Mouse (Mus musculus) left cerebral cortex, postnatal 36 days (tissue): ENCODE measurements around the gene Lifr. TPM values are rescaled to one million over a fixed set of nuclear protein-coding genes. Genes with fewer than 3 reads are reported as not detected.

ENCODE experiments used
- DNase-seq, 2 experiments: peaks; one replicate each; pipeline ENCODE4 v3.0.0; 2021 to 2022; ENCODE audit warnings: low spot score in 2 of 2, mixed read lengths in 1 of 2
- intact Hi-C: fragments of 180-260 bp; cut with DNase I; formaldehyde crosslinking; loops from one replicate; pipeline ENCODE4 v1.15.1; 2025
- total RNA-seq, 2 experiments: library from RNA; stranded (reverse); gene quantifications; 2 replicates each; pipeline ENCODE4 v1.2.3; 2021

The Lifr gene
- total RNA-seq, 2 experiments from 2014 or later = 47.1 to 49.9 TPM

DNA sequence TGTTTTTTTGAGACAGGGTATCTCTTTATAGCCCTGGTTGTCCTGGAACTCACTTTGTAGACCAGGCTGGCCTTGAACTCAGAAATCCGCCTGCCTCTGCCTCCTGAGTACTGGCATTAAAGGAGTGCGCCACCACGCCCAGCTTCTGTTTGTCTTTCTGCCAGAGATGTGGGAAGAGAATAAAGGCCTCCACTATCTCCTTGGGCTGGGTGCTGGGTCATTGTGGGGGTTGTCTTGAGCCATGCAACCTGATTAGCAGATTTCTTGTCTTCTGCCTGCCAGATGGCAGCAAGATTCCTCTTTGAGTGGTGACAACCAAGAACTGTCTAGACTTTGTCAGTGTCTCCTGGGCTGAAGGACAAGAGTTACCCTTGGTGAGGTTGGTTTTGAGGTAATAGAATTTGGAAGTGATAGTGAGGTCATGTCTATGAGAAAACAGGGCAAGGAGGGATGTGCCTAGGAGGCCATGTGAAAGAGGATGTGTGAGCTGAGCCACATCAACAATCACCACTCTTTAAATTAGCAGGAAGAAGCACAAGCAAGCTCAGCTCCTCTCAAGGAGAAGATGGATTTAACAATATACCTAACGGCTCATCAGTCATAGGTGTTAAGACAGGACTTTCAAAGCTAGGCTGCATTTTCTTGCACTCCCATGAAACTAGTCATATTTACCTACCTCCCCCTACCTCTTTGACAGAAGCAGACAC, 10.6 kb upstream of the Lifr start:
- no peak for DNase-seq
- intact Hi-C loops = no loop called here

GRCm38 (mm10) chr15:7080916-7081626, 9.3 kb upstream of the Lifr start:
- intact Hi-C loops = no loop called here
- no peak for DNase-seq

DNA sequence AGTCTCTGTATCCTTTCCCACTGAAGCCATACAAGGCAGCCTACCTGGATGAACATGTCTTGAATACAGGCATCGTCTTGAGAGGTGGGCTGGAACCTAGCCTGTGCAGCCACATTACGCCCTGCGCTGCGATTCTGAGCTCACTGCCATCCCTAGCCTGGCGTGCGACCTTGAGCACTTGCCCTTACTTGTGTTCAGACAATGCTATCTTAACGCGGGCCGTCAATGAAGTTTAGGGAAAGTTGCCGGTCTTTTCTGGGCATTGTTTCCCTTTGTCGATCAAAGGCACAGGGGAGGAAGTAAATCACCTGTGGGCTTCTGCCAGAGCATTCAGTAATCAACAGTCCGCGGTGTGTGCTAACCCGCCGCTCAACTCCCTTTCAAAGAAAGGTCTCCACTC, 8.6 kb upstream of the Lifr start:
- no peak for DNase-seq
- intact Hi-C loops = no loop called here

DNA sequence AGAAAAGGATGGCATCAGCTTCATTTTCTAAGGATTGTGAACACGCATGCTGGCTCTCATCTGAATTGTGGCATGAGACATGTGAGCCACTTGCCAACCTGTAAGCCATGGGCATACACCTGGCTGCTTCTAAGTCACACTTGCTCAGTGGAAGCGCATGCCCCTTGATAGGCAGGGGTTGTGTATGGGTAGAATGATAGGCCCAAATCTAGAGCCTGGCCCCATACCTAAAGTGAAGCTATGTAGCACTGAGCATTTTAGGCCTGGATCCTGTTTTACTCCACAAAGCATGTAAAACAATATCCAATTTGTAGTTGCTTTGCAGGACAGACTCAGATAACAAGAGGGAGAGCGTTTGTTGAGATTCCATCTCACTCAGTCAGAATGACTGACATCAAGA, 7.5 kb upstream of the Lifr start:
- intact Hi-C loops = no loop called here
- DNase-seq = no peak

GRCm38 (mm10) chr15:7084780-7085497, 5.5 kb upstream of the Lifr start:
- DNase-seq = no peak
- intact Hi-C loops = no loop called here

DNA sequence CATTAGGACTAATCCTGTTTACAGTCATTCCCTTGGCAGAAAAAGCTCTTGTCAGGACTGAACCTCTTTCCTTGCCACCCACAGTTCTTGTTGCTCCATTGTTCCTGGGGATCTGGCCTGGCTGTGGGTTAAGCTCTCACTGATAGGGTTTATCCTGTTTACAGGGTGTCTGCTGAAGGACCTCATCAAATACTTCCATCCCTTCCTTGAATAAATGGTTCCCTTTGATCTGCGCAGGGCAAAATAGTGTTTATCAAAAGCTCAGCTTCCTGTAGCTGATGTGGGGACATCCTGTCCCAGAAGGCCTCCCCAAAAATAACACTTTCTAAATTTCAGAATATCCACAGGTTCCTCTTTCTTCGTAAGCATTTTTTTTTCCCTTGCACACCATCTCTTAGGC, 1.7 kb upstream of the Lifr start:
- no peak for DNase-seq
- intact Hi-C loops = no loop called here

DNA sequence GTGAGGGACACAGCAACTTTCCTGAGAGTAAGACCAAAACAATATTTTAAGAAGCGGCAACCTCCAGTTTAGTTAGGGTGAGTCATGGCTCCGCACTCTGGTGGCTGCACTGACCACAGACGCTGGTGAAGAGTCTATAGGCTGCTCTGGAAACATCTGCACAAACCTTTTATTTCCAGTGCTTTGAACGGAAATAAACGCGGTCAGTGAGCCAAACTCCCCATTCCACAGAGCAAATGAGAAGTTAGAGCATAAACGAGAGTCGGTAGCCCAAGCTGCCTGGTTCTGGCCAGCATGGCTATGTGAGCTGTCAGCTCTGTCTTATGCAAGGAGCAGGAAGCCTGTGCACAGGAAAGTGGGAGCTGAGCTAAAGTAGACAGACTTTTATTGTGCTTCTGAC, 1.9 kb downstream of the Lifr start:
- intact Hi-C loops = no loop called here
- no peak for DNase-seq

DNA sequence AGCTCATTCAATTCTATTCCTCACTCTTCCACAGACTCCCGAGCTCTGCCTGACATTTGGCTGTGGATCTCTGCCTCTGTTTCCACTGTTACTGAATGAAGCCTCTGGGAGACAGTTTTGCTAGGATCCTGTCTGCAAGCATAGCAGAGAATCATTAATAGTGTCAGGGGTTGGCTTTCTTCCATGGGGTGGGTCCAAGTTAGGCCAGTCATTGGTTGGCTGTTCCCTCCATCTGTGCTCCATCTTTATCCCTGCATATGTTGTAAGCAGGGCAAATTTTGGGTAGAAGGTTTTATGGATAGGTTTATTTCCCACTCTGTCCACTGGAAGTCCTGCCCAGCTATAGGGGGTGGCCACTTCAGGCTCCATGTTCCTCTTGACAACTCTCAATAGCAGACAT, 9.0 kb downstream of the Lifr start:
- intact Hi-C loops = no loop called here
- DNase-seq = no peak

- intact Hi-C loops = no loop called here
- DNase-seq = peak in 1 of 2 experiments; percentile 23
Measured at GRCm38 (mm10) chr15:7100226-7100625, 9.8 kb downstream of the Lifr start.

GRCm38 (mm10) chr15:7103051-7103450, 12.6 kb downstream of the Lifr start:
- intact Hi-C loops = no loop called here
- DNase-seq = no peak

- DNase-seq = no peak
- intact Hi-C loops = no loop called here
Measured at GRCm38 (mm10) chr15:7105224-7105623, 14.8 kb downstream of the Lifr start.

DNA sequence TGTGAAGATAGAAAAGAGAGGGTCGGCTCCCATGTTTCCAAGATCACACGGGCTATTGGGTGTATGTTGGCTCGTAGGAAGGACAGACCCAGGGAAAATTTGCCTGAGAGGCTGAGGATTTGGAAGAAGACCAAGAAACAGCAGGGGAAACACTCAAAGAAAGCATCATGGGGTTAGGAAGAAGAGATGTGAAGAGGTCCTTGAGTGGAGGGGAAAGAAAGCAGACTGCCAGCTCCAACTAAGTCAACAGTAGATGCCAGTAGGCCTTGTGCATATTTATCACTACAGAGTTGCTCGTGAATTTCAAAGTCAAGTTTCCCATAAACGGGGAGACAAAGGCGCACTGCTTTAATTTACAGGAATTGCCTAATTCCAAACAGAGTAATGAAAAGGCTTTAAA, 17.7 kb downstream of the Lifr start:
- intact Hi-C loops = no loop called here
- DNase-seq = no peak

DNA sequence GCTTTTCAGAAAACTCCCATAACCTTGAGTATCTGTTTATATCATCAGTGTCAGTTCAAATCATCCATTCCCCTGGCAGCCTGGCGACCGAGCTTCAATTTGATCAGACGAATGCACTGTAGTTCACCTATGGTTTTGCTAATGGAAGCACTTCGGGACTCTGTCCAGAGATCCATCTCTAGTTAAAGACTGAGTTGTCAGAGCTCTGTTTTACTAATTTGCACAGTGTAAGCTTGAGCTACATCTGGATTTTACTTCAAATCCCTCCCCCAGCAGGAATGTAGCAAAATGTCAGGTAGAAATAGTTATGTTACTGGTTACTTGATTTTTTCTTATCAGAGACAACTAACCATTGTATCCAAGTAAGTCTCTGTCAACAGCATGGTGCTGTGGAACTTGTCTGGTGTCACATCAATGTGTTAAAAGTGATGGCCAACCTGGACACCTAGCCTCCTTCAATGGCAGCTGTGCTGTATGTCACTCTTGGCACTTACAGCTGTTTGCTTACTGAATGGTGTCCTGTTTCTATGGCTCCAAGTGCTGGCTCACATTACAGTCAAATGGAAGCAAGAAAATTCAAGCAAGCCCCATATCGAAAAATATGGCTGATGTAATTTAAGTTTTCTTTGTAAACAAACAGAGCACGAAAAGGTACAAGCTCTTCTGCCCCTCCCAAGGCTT, 22.0 kb downstream of the Lifr start:
- no peak for DNase-seq
- intact Hi-C loops = no loop called here

GRCm38 (mm10) chr15:7113906-7114305, 23.5 kb downstream of the Lifr start:
- intact Hi-C loops = no loop called here
- no peak for DNase-seq

- intact Hi-C loops = no loop called here
- no peak for DNase-seq
Measured at GRCm38 (mm10) chr15:7115326-7116003, 25.1 kb downstream of the Lifr start.

GRCm38 (mm10) chr15:7116216-7116615, 25.8 kb downstream of the Lifr start:
- intact Hi-C loops = no loop called here
- no peak for DNase-seq

GRCm38 (mm10) chr15:7116699-7117098, 26.3 kb downstream of the Lifr start:
- DNase-seq = no peak
- intact Hi-C loops = no loop called here

DNA sequence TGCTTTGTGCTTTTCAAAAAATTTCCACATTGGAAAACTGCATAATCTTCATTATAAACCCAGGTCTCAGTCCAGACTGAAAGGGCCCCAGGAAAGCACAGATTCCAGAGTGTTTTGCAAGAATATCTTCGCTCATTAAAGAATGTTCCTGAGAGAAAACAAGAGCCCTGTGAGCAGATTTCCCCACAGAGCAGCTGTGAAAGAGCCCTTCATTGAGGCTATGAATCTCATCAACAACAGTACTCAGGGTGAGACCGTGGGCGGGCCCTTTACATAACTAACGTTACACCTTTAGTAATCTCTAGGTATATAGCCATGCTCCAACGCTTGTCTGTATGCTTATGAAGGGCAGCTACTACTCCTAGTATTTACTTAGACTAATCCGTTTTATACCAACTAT, 27.5 kb downstream of the Lifr start:
- no peak for DNase-seq

GRCm38 (mm10) chr15:7118849-7119248, 28.4 kb downstream of the Lifr start:
- no peak for DNase-seq
- intact Hi-C loops = no loop called here

More for the DNA sequence above, 27.5 kb downstream of the Lifr start:
- intact Hi-C loops = no loop called here
